Mouse (Mus musculus) cortical plate, adult 2 months (tissue): ENCODE data around the gene Nek8.
"Not testable (repeated sequence)": the region's sequence is repeated elsewhere in the genome, so short reads cannot be mapped to it uniquely, and the experiment has no call there.

Source experiments
- CTCF ChIP-seq: fragments of 200-500 bp; IDR thresholded peaks from 2 replicates; pipeline ENCODE4 v1.5.1; 2011; ENCODE audit warnings: mild to moderate bottlenecking, control low read depth, low read length; ENCODE audit not compliant: insufficient read depth; ENCODE audit errors: extremely low read depth
- POLR2A ChIP-seq: fragments of 200-500 bp; IDR thresholded peaks from 2 replicates; pipeline ENCODE4 v1.6.1; 2011; ENCODE audit warnings: mild to moderate bottlenecking, low read length, control low read depth; ENCODE audit not compliant: insufficient read depth; ENCODE audit errors: extremely low read depth

DNA sequence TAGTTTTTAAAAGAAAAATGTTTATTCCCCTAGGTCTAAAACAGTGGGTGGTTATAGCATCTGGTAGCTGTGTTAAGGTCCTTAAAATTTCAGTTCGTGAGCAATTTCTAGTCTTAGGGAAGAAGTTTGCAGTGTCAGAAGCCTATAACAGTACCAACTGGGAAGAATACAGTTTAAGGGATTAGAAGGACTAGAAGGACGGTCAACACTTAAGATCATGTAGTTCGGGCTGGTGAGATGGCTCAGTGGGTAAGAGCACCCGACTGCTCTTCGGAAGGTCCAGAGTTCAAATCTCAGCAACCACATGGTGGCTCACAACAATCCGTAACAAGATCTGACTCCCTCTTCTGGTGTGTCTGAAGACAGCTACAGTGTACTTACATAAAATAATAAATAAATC, 8.2 kb upstream of the Nek8 start:
- not testable (repeated sequence) for TF ChIP-seq POLR2A, CTCF
